Mouse (Mus musculus) splenic B cell, adult 2 months (primary cell): ENCODE results near the gene Lipt2.

Experiments
- DNase-seq: peaks from one replicate; pipeline ENCODE4 v3.0.0-alpha.2; 2011; ENCODE audit warnings: low read depth, low spot score
- H3K27me3 ChIP-seq: 2 replicates; pipeline ENCODE4 v1.6.1; 2012; ENCODE audit warnings: mild to moderate bottlenecking, low read length, moderate library complexity, mixed read lengths; ENCODE audit not compliant: control insufficient read depth, poor library complexity, insufficient read depth, severe bottlenecking
- H3K36me3 ChIP-seq: 2 replicates; pipeline ENCODE4 v1.6.1; 2012; ENCODE audit warnings: mild to moderate bottlenecking, low read length, moderate library complexity, mixed read lengths; ENCODE audit not compliant: control insufficient read depth, poor library complexity, insufficient read depth, severe bottlenecking

Lipt2 gene

GRCm38 (mm10) chr7:100181614-100182013 lies 22.5 kb downstream of the Lipt2 start:
- no peak for DNase-seq
- Histone ChIP-seq H3K27me3 (no peaks in the 10 kb centered on the region; the same call in 1 of the 2 replicates), H3K36me3 (no peaks in the 10 kb centered on the region)

- H3K36me3 ChIP-seq = no peaks in the 10 kb centered on the region
- H3K27me3 ChIP-seq = no peaks in the 10 kb centered on the region; the same call in 1 of the 2 replicates
- DNase-seq = no peak
Observed at GRCm38 (mm10) chr7:100182388-100182787, 23.3 kb downstream of the Lipt2 start.

DNA sequence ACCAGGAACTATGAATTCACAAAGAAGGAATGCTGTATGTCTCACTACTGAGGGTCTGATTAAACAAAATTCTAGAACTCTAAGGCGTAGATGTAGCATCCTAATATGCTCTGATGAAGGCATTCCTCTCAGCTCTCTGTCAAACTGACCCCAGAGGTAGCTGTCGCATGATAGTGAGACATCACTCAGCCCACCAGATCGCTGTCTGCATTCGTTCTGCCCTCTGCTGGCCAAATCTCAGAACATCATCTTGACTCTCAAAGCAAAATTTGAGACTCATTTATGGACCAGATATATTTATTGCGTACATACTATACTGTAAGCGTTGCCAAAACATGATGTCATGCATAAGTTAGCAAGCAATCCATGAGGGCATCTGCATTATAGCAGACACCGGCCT lies 28.5 kb downstream of the Lipt2 start:
- H3K27me3 ChIP-seq = no peaks in the 10 kb centered on the region
- H3K36me3 ChIP-seq = no peaks in the 10 kb centered on the region
- DNase-seq = peak; percentile 63

DNA sequence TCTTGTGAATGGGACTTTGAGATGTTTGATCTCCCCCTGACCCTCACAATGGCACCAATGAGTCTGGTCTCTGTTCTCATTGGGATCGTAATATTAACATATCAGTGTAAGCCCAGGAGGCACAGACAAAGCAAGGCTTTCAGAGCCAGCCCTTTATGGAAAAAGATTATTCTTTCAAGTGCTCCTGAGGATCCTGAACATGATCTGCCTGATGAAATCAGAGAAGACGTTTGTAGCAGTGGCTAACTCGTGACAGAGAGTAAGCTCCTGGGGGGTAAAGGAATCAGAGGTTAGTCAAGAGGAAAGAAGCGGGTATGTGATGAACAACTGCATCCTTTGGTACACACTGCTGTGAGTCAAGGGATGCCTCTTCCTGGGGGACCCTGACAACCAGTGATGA lies 31.1 kb downstream of the Lipt2 start:
- no peaks in the 10 kb centered on the region for H3K27me3 ChIP-seq
- no peaks in the 10 kb centered on the region for H3K36me3 ChIP-seq
- DNase-seq = no peak

GRCm38 (mm10) chr7:100190778-100191177 lies 31.7 kb downstream of the Lipt2 start:
- Histone ChIP-seq H3K27me3 (no peaks in the 10 kb centered on the region), H3K36me3 (no peaks in the 10 kb centered on the region)
- peak; percentile 75 for DNase-seq

- DNase-seq = no peak
- Histone ChIP-seq H3K27me3 (no peaks in the 10 kb centered on the region), H3K36me3 (no peaks in the 10 kb centered on the region)
Observed at GRCm38 (mm10) chr7:100201191-100201590, 42.1 kb downstream of the Lipt2 start.

GRCm38 (mm10) chr7:100203616-100204015 lies 44.5 kb downstream of the Lipt2 start:
- DNase-seq = no peak
- no peaks in the 10 kb centered on the region for H3K27me3 ChIP-seq
- no peaks in the 10 kb centered on the region for H3K36me3 ChIP-seq

GRCm38 (mm10) chr7:100204871-100205270 lies 45.8 kb downstream of the Lipt2 start:
- no peak for DNase-seq
- no peaks in the 10 kb centered on the region for H3K27me3 ChIP-seq
- no peaks in the 10 kb centered on the region for H3K36me3 ChIP-seq

DNA sequence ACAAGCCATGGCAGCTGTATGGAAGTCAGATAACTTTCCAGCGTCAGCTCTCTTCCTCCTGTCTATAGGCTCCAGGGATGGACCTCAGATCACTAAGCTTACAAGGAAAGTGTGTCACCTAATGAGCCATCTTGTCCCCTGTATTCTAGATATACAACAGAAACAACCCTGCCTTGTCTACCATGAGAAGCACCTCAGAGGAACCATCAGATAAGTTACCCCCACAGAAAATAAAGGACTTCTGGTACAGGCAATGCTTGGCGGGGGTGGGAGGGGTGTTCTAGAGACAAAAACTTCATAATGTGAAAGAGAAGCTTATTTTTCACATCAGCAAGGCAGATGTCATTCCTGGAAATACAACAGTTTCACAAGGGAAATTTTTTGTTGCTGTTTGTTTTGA lies 47.1 kb downstream of the Lipt2 start:
- Histone ChIP-seq H3K27me3 (no peaks in the 10 kb centered on the region), H3K36me3 (no peaks in the 10 kb centered on the region)
- DNase-seq = no peak

GRCm38 (mm10) chr7:100207886-100208285 lies 48.8 kb downstream of the Lipt2 start:
- H3K27me3 ChIP-seq = no peaks in the 10 kb centered on the region
- DNase-seq = no peak

More at GRCm38 (mm10) chr7:100207886-100208285, 48.8 kb downstream of the Lipt2 start:
- H3K36me3 ChIP-seq = no peaks in the 10 kb centered on the region
